Mouse (Mus musculus) Patski (cell line): ENCODE results near the gene Lzts2. TPM values are rescaled to one million over a fixed set of nuclear protein-coding genes. Genes with fewer than 3 reads are reported as not detected.

Source experiments
- ATAC-seq: fragments of 100-300 bp; one replicate; pipeline ENCODE4 v1.8.0; 2021
- CTCF ChIA-PET: fragments of 350-600 bp; sonication (Branson Sonifier 250); formaldehyde crosslinking; loops from one replicate; lab custom pipeline; 2022; ENCODE audit warnings: inconsistent platforms; lab: Charles Lee
- POLR2A ChIA-PET: fragments of 350-600 bp; sonication (Branson Sonifier 250); formaldehyde crosslinking; loops from one replicate; lab custom pipeline; 2022; ENCODE audit warnings: antibody characterized with exemption, inconsistent platforms; lab: Charles Lee
- DNase-seq: peaks from one replicate; pipeline ENCODE4 v3.0.0-alpha.2; 2011; ENCODE audit warnings: low read depth, low spot score
- H3K27me3 ChIP-seq: fragments of 371-371 bp; one replicate; pipeline ENCODE4 v1.5.1; 2021
- CTCF ChIP-seq: fragments of 100-300 bp; IDR thresholded peaks from one replicate; pipeline ENCODE4 v1.5.1; 2021
- in situ Hi-C: fragments of 300-500 bp; cut with MboI; formaldehyde crosslinking; loops from 3 replicates; pipeline ENCODE4 v1.11.1; 2018; ENCODE audit warnings: low pct_unique_long_range_greater_than_20kb, mixed read lengths
- polyA plus RNA-seq: library from polyadenylated mRNA; unstranded; gene quantifications from one replicate; pipeline ENCODE4 v1.2.3, GENCODE M21; 2021

Gene Lzts2
- polyA plus RNA-seq, 1 experiment from 2014 or later: 114 TPM

GRCm38 (mm10) chr19:45018351-45018831 is 4.2 kb downstream of the Lzts2 start:
- ChIA-PET POLR2A (interaction anchor here (0.6 to 2.7 kb wide), 5 partner anchors 10 to 463 kb away, joined by 3 to 14 read pairs (median 7); partner anchors contain the start of genes Mrpl43, Ndufb8 and Twnk), CTCF (interaction anchor here (14.5 kb wide), 1 partner anchor 11 kb away, joined by 188 read pairs; no protein-coding TSS in a partner anchor)
- no peak for DNase-seq
- no peak for ATAC-seq
- TF ChIP-seq CTCF: no peak
- H3K27me3 ChIP-seq: no peaks in the 10 kb centered on the region
- in situ Hi-C loops: loop anchor here (5.0 kb wide), 1 partner anchor 266 kb away; no protein-coding TSS in a partner anchor

GRCm38 (mm10) chr19:45020348-45020747 is 6.1 kb downstream of the Lzts2 start:
- DNase-seq (no peak), ATAC-seq (no peak)
- no peak for TF ChIP-seq CTCF
- ChIA-PET CTCF (interaction anchor here (2.6 kb wide), 1 partner anchor 10 kb away, joined by 20 read pairs; no protein-coding TSS in a partner anchor), POLR2A (interaction anchor here (2.1 kb wide), 1 partner anchor 10 kb away, joined by 9 read pairs; no protein-coding TSS in a partner anchor)
- no peaks in the 10 kb centered on the region for H3K27me3 ChIP-seq
- in situ Hi-C loops: no loop called here

GRCm38 (mm10) chr19:45021362-45021761 is 7.1 kb downstream of the Lzts2 start:
- in situ Hi-C loops: no loop called here
- DNase-seq: no peak
- POLR2A ChIA-PET: interaction anchor here (2.1 kb wide), 1 partner anchor 9 kb away, joined by 9 read pairs; no protein-coding TSS in a partner anchor

GRCm38 (mm10) chr19:45023993-45024392 is 9.8 kb downstream of the Lzts2 start:
- CTCF ChIA-PET: interaction anchor here (1.4 to 2.1 kb wide), 2 partner anchors 9 to 11 kb away, joined by 3 to 8 read pairs; no protein-coding TSS in a partner anchor
- ATAC-seq (no peak), DNase-seq (no peak)
- TF ChIP-seq CTCF: no peak
- H3K27me3 ChIP-seq: no peaks in the 10 kb centered on the region
- in situ Hi-C loops: no loop called here
- POLR2A ChIA-PET: interaction anchor here (1.1 kb wide), 1 partner anchor 23 kb away, joined by 3 read pairs; no protein-coding TSS in a partner anchor

More at GRCm38 (mm10) chr19:45021362-45021761, 7.1 kb downstream of the Lzts2 start:
- no peak for TF ChIP-seq CTCF
- no peaks in the 10 kb centered on the region for H3K27me3 ChIP-seq
- CTCF ChIA-PET: interaction anchor here (2.6 kb wide), 1 partner anchor 9 kb away, joined by 20 read pairs; no protein-coding TSS in a partner anchor
- ATAC-seq: no peak

- ATAC-seq (no peak), DNase-seq (no peak)
- no peak for TF ChIP-seq CTCF
- ChIA-PET POLR2A (interaction anchor here (0.6 to 1.1 kb wide), 2 partner anchors 10 to 22 kb away, joined by 3 read pairs; no protein-coding TSS in a partner anchor), CTCF (interaction anchor here (2.1 kb wide), 1 partner anchor 12 kb away, joined by 8 read pairs; no protein-coding TSS in a partner anchor)
- no peaks in the 10 kb centered on the region for H3K27me3 ChIP-seq
- in situ Hi-C loops: no loop called here
These were observed 10.6 kb downstream of the Lzts2 start for GRCm38 (mm10) chr19:45024775-45025174.

- H3K27me3 ChIP-seq: no peaks in the 10 kb centered on the region
- DNase-seq (no peak), ATAC-seq (no peak)
- ChIA-PET CTCF (interaction anchor here (6.9 kb wide), 1 partner anchor 14 kb away, joined by 188 read pairs; the partner anchor contains the start of genes Lzts2, Mrpl43 and Twnk), POLR2A (interaction anchor here (0.6 to 1.0 kb wide), 2 partner anchors 9 to 11 kb away, joined by 3 read pairs; partner anchors contain the start of gene Lzts2)
- no peak for TF ChIP-seq CTCF
- in situ Hi-C loops: no loop called here
These were observed 11.8 kb downstream of the Lzts2 start for GRCm38 (mm10) chr19:45025937-45026568.

- in situ Hi-C loops: no loop called here
- no peak for TF ChIP-seq CTCF
- CTCF ChIA-PET: interaction anchor here (1.0 to 6.9 kb wide), 2 partner anchors 15 to 29 kb away, joined by 3 to 188 read pairs; partner anchors contain the start of genes Lzts2, Mrpl43 and Twnk
- DNase-seq (no peak), ATAC-seq (no peak)
- POLR2A ChIA-PET: interaction anchor here (0.5 to 2.3 kb wide), 4 partner anchors 9 to 269 kb away, joined by 4 to 11 read pairs (median 6); partner anchors contain the start of gene Lzts2
- H3K27me3 ChIP-seq: no peaks in the 10 kb centered on the region
These were observed 12.9 kb downstream of the Lzts2 start for GRCm38 (mm10) chr19:45026958-45027670.

- DNase-seq: no peak
- no peak for TF ChIP-seq CTCF
- in situ Hi-C loops: no loop called here
- H3K27me3 ChIP-seq: no peaks in the 10 kb centered on the region
- no peak for ATAC-seq
- POLR2A ChIA-PET: interaction anchor here (1.0 to 2.3 kb wide), 3 partner anchors 10 to 18 kb away, joined by 4 to 11 read pairs (median 6); partner anchors contain the start of gene Lzts2
- CTCF ChIA-PET: interaction anchor here (6.9 kb wide), 1 partner anchor 16 kb away, joined by 188 read pairs; the partner anchor contains the start of genes Lzts2, Mrpl43 and Twnk
These were observed 13.6 kb downstream of the Lzts2 start for GRCm38 (mm10) chr19:45027848-45028247.

- DNase-seq (no peak), ATAC-seq (no peak)
- no peak for TF ChIP-seq CTCF
- CTCF ChIA-PET: interaction anchor here (6.9 kb wide), 1 partner anchor 17 kb away, joined by 188 read pairs; the partner anchor contains the start of genes Lzts2, Mrpl43 and Twnk
- in situ Hi-C loops: no loop called here
- H3K27me3 ChIP-seq: no peaks in the 10 kb centered on the region
- POLR2A ChIA-PET: interaction anchor here (1.0 to 2.4 kb wide), 4 partner anchors 8 to 15 kb away, joined by 4 to 11 read pairs (median 8); partner anchors contain the start of gene Lzts2
These were observed 14.5 kb downstream of the Lzts2 start for GRCm38 (mm10) chr19:45028746-45029145.
